Mouse (Mus musculus): ENCODE measurements around the gene Gm49358. TPM values are rescaled to one million over a fixed set of nuclear protein-coding genes. Genes with fewer than 3 reads are reported as not detected.

The Gm49358 gene
- polyA plus RNA-seq, 1 experiment from 2014 or later = not detected

GRCm38 (mm10) chr10:86794196-86794595, 30.4 kb downstream of the Gm49358 start:
- Histone ChIP-seq H3K4me1 (replicated peaks; ENCODE audit: control insufficient read depth, insufficient read depth, low read length) (no peaks in the 10 kb centered on the region), H3K4me3 (ENCODE audit: low read depth, low read length) (no peak overlapping the region), H3K9ac (ENCODE audit: low read depth, low read length) (no peak overlapping the region), H3K27me3 (replicated peaks; ENCODE audit: control insufficient read depth, insufficient read depth, low read length) (no peaks in the 10 kb centered on the region), H3K4me2 (no peak overlapping the region), H3K9me3 (ENCODE audit: control insufficient read depth, low read length) (no peaks in the 10 kb centered on the region), H3K36me3 (ENCODE audit: control insufficient read depth, insufficient read depth, low read length) (no peaks in the 10 kb centered on the region), H3K27ac (ENCODE audit: low read depth, low read length) (no peak overlapping the region)
- DNase-seq (ENCODE audit: low spot score) (no peak), ATAC-seq (replicated peaks; ENCODE audit: low FRiP score) (no peak)
- WGBS = 87% methylated on average over 4 of the region's 4 CpGs

DNA sequence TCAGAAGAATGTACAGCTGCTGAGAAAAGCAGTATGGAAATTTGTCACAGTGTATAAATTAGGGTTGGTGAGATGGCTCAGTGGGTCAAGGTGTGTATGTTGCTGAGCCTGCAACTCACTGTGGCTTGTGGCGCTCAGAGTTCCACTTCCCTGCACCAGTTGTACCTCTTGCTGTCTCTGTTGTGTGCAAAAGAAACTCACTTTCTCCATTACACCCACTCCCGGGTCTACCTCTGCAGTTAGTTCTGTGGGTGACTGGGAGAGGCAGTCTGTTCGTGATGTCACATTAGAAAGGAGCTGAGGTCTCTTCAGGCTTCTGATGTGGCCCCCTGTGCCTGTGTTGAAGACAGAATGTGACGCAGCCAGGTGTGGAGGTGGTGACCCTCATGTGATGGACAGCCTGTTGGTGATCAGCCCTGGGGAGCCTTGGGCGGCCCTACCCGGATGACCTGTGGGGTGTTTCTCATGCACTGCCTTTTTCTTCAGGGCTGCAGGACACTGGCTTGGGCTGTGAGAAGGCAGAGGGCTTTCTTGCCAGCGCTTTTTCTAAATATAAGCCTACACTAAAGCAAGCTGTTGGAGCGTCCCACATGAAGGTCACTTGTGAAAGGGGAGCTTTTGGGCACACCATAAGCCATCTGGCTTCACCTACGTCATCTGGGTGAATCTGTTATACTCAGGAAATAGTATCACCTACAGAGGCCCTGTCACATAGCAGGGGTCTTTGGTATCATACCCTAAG, 31.2 kb downstream of the Gm49358 start:
- WGBS = 88% methylated on average over 9 of the region's 9 CpGs
- Histone ChIP-seq H3K9me3 (ENCODE audit: control insufficient read depth, low read length) (no peaks in the 10 kb centered on the region), H3K4me3 (ENCODE audit: low read depth, low read length) (no peak overlapping the region), H3K4me2 (no peak overlapping the region), H3K36me3 (ENCODE audit: control insufficient read depth, insufficient read depth, low read length) (no peaks in the 10 kb centered on the region), H3K27me3 (replicated peaks; ENCODE audit: control insufficient read depth, insufficient read depth, low read length) (no peaks in the 10 kb centered on the region), H3K4me1 (replicated peaks; ENCODE audit: control insufficient read depth, insufficient read depth, low read length) (no peaks in the 10 kb centered on the region), H3K9ac (ENCODE audit: low read depth, low read length) (no peak overlapping the region), H3K27ac (ENCODE audit: low read depth, low read length) (no peak overlapping the region)
- DNase-seq (ENCODE audit: low spot score) = no peak
- no peak for ATAC-seq (replicated peaks; ENCODE audit: low FRiP score)

DNA sequence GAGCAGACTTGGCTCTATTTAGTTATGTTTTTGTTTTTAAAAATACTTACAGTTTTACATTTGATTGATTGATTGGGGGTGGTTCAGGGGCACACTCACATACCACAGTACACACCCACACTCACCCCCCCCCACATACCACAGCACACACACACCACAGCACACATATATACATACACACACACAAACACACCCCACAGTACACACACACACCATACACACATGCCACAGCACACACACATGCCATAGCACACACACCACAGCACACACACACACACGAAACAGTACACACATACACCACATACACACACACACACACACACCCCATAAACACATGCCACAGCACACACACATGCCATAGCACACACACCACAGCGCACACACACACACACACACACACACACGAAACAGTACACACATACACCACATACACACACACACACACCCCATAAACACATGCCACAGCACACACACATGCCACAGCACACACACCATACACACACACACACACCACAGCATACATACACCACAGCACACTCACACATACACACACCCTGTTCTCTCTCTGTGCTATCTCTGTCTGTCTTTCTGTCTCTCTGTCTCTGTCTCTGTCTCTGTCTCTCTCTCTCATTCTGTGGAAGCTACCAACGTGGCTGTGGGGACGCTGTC, 32.4 kb downstream of the Gm49358 start:
- no peaks in the 10 kb centered on the region for H3K36me3 ChIP-seq (ENCODE audit: control insufficient read depth, insufficient read depth, low read length)
- WGBS = 89% methylated on average over 5 of the region's 5 CpGs
- no peak overlapping the region for H3K4me2 ChIP-seq
- no peaks in the 10 kb centered on the region for H3K27me3 ChIP-seq (replicated peaks; ENCODE audit: control insufficient read depth, insufficient read depth, low read length)
- H3K9me3 ChIP-seq (ENCODE audit: control insufficient read depth, low read length) = no peaks in the 10 kb centered on the region
- DNase-seq (ENCODE audit: low spot score) (no peak), ATAC-seq (replicated peaks; ENCODE audit: low FRiP score) (no peak)
- no peaks in the 10 kb centered on the region for H3K4me1 ChIP-seq (replicated peaks; ENCODE audit: control insufficient read depth, insufficient read depth, low read length)
- H3K4me3 ChIP-seq (ENCODE audit: low read depth, low read length) = no peak overlapping the region
- no peak overlapping the region for H3K27ac ChIP-seq (ENCODE audit: low read depth, low read length)
- H3K9ac ChIP-seq (ENCODE audit: low read depth, low read length) = no peak overlapping the region

- no peak for ATAC-seq (replicated peaks; ENCODE audit: low FRiP score)
These were observed 43.6 kb downstream of the Gm49358 start for GRCm38 (mm10) chr10:86807362-86807761.

GRCm38 (mm10) chr10:86808013-86808758, 44.4 kb downstream of the Gm49358 start:
- Histone ChIP-seq H3K9ac (ENCODE audit: low read depth, low read length) (no peak overlapping the region), H3K9me3 (ENCODE audit: control insufficient read depth, low read length) (no peaks in the 10 kb centered on the region), H3K4me1 (replicated peaks; ENCODE audit: control insufficient read depth, insufficient read depth, low read length) (no peaks in the 10 kb centered on the region), H3K27ac (ENCODE audit: low read depth, low read length) (no peak overlapping the region), H3K4me2 (no peak overlapping the region), H3K27me3 (replicated peaks; ENCODE audit: control insufficient read depth, insufficient read depth, low read length) (no peaks in the 10 kb centered on the region), H3K36me3 (ENCODE audit: control insufficient read depth, insufficient read depth, low read length) (no peaks in the 10 kb centered on the region), H3K4me3 (ENCODE audit: low read depth, low read length) (no peak overlapping the region)
- ATAC-seq (replicated peaks; ENCODE audit: low FRiP score) = no peak
- DNase-seq (ENCODE audit: low spot score) = no peak
- WGBS = 88% methylated on average over 15 of the region's 15 CpGs

More at GRCm38 (mm10) chr10:86807362-86807761, 43.6 kb downstream of the Gm49358 start:
- Histone ChIP-seq H3K27me3 (replicated peaks; ENCODE audit: control insufficient read depth, insufficient read depth, low read length) (no peaks in the 10 kb centered on the region), H3K9ac (ENCODE audit: low read depth, low read length) (no peak overlapping the region), H3K36me3 (ENCODE audit: control insufficient read depth, insufficient read depth, low read length) (no peaks in the 10 kb centered on the region), H3K4me2 (no peak overlapping the region), H3K27ac (ENCODE audit: low read depth, low read length) (no peak overlapping the region), H3K9me3 (ENCODE audit: control insufficient read depth, low read length) (no peaks in the 10 kb centered on the region), H3K4me3 (ENCODE audit: low read depth, low read length) (no peak overlapping the region), H3K4me1 (replicated peaks; ENCODE audit: control insufficient read depth, insufficient read depth, low read length) (no peaks in the 10 kb centered on the region)
- WGBS = 76% methylated on average over 1 of the region's 1 CpGs
- no peak for DNase-seq (ENCODE audit: low spot score)

DNA sequence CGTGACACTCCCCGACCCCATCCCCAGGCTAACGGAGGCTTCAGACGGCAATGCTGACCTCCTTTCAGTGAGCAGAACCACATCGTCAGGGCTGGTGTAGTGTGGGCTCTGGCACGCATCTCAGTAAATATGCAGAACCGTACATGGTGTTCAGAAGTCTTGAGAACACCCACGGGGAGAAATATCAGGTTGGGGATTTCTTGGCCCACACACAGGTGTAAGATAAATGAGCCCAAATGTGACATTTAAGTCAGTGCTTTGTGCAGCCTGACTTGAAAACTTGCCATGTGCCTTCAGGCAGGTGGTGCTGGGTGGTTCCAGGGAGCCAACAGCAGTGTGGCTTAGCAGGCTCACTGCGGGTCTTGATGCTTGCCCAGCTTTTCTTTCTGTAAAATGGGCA, 46.2 kb downstream of the Gm49358 start:
- 93% methylated on average over 9 of the region's 9 CpGs for WGBS
- Histone ChIP-seq H3K4me2 (no peak overlapping the region), H3K4me1 (replicated peaks; ENCODE audit: control insufficient read depth, insufficient read depth, low read length) (no peaks in the 10 kb centered on the region), H3K27ac (ENCODE audit: low read depth, low read length) (no peak overlapping the region), H3K27me3 (replicated peaks; ENCODE audit: control insufficient read depth, insufficient read depth, low read length) (no peaks in the 10 kb centered on the region), H3K9ac (ENCODE audit: low read depth, low read length) (no peak overlapping the region), H3K9me3 (ENCODE audit: control insufficient read depth, low read length) (no peaks in the 10 kb centered on the region), H3K36me3 (ENCODE audit: control insufficient read depth, insufficient read depth, low read length) (no peaks in the 10 kb centered on the region), H3K4me3 (ENCODE audit: low read depth, low read length) (no peak overlapping the region)
- DNase-seq (ENCODE audit: low spot score) = no peak
- no peak for ATAC-seq (replicated peaks; ENCODE audit: low FRiP score)

DNA sequence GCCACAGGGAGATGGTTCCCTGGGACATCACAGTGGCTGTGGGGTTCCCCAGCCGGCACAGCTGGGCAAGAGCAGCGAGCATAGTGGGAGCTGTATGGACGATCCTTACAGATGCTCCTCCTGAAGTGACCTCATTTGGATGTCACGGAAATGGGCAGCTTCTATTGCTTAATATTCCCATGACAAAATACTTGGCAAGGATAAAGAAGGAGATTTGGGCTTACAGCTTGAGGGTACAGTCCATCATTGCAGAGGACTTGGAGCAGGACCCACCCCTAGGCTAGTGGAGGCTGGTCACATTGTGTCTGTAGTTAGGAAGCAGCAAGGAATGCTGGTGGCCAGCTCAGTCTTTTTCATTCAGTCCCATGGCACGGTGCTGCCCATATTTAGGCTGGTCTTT, 46.8 kb downstream of the Gm49358 start:
- WGBS = 89% methylated on average over 5 of the region's 5 CpGs

DNA sequence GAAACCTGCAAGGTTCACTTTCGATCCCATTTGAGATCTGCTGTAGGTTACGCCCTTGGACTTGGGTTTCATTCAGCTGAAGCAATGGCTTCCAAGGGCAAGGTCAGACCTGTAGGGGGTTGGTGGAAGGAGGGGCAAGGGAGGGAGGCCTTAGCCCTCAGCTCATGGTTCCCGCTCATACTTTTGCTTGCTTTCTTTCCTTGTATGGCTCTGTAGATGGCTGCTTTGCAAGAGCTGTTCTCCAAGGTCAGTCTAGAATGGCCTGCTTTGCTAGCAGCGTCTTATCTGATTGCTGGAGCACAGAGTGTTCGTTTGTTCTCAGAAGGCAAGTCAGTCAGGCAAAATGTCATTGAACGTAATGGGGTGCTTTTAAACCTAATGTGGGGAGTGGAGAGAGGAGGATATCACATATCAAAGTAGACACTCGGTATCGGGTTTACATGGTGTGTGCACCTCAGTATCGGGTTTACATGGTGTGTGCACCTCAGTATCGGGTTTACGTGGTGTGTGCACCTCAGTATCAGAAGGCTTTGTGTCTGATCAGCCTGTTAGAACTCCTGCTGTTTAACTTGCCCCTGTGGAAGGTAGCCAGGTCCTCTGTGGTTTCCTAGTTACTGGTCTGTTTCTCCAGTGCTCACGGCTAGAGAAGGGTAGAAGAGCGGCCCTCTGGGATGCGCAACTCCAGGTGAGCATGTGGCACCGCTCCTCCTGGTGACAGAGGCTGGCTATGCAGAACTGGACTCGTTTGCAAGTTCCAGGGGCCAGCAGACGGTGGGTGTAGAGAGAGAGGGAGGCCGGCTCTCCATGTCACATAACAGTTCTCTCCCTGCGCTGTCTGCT, 50.7 kb downstream of the Gm49358 start:
- 75% methylated on average over 19 of the region's 19 CpGs for WGBS
- H3K4me1 ChIP-seq (replicated peaks; ENCODE audit: control insufficient read depth, insufficient read depth, low read length) = peaks cover 7% of the 10 kb centered on the region
- no peak overlapping the region for H3K4me3 ChIP-seq (ENCODE audit: low read depth, low read length)
- DNase-seq (ENCODE audit: low spot score) (no peak), ATAC-seq (replicated peaks; ENCODE audit: low FRiP score) (no peak)
- H3K9me3 ChIP-seq (ENCODE audit: control insufficient read depth, low read length) = no peaks in the 10 kb centered on the region
- no peak overlapping the region for H3K27ac ChIP-seq (ENCODE audit: low read depth, low read length)
- no peak overlapping the region for H3K9ac ChIP-seq (ENCODE audit: low read depth, low read length)
- H3K27me3 ChIP-seq (replicated peaks; ENCODE audit: control insufficient read depth, insufficient read depth, low read length) = no peaks in the 10 kb centered on the region
- H3K36me3 ChIP-seq (ENCODE audit: control insufficient read depth, insufficient read depth, low read length) = no peaks in the 10 kb centered on the region
- no peak overlapping the region for H3K4me2 ChIP-seq

More for the DNA sequence above, 46.8 kb downstream of the Gm49358 start:
- ATAC-seq (replicated peaks; ENCODE audit: low FRiP score) = no peak
- Histone ChIP-seq H3K4me1 (replicated peaks; ENCODE audit: control insufficient read depth, insufficient read depth, low read length) (no peaks in the 10 kb centered on the region), H3K36me3 (ENCODE audit: control insufficient read depth, insufficient read depth, low read length) (no peaks in the 10 kb centered on the region), H3K27ac (ENCODE audit: low read depth, low read length) (no peak overlapping the region), H3K9me3 (ENCODE audit: control insufficient read depth, low read length) (no peaks in the 10 kb centered on the region), H3K27me3 (replicated peaks; ENCODE audit: control insufficient read depth, insufficient read depth, low read length) (no peaks in the 10 kb centered on the region), H3K9ac (ENCODE audit: low read depth, low read length) (no peak overlapping the region), H3K4me2 (no peak overlapping the region), H3K4me3 (ENCODE audit: low read depth, low read length) (no peak overlapping the region)
- no peak for DNase-seq (ENCODE audit: low spot score)

Measured in liver, embryonic 11.5 days (tissue).